Mouse (Mus musculus) forebrain, embryonic 14.5 days (tissue): Measurements from ENCODE around the gene Cox7b2. TPM values are rescaled to one million over a fixed set of nuclear protein-coding genes. Genes with fewer than 3 reads are reported as not detected.

Experiments
- ATAC-seq: fragments of 200-750 bp; cut with Nextera tagmentation; 2 replicates; pipeline ENCODE4 v1.8.0; 2017; ENCODE audit warnings: mild to moderate bottlenecking, moderate library complexity
- DNase-seq: peaks from one replicate; pipeline ENCODE4 v3.0.0-alpha.2; 2015; ENCODE audit warnings: low spot score
- H3K27ac ChIP-seq: fragments of 300-500 bp; sonication (generic); 2 replicates; pipeline ENCODE4 v1.5.1; 2014; ENCODE audit warnings: low read depth, mild to moderate bottlenecking, control low read depth, low read length, moderate library complexity
- H3K27me3 ChIP-seq: fragments of 300-500 bp; sonication (generic); replicated peaks from 2 replicates; pipeline ENCODE4 v1.6.1; 2014; ENCODE audit warnings: low read length, control low read depth, mixed read lengths; ENCODE audit not compliant: control insufficient read depth, insufficient read depth
- H3K36me3 ChIP-seq: fragments of 300-500 bp; sonication (generic); 2 replicates; pipeline ENCODE4 v1.6.1; 2014; ENCODE audit warnings: low read length, control low read depth; ENCODE audit not compliant: control insufficient read depth, insufficient read depth
- H3K4me1 ChIP-seq: fragments of 300-500 bp; sonication (generic); 2 replicates; pipeline ENCODE4 v1.6.1; 2014; ENCODE audit warnings: antibody characterized with exemption, low read length, control low read depth; ENCODE audit not compliant: control insufficient read depth, insufficient read depth
- H3K4me2 ChIP-seq: fragments of 300-500 bp; sonication (generic); 2 replicates; pipeline ENCODE4 v1.6.1; 2014; ENCODE audit warnings: mild to moderate bottlenecking, control low read depth, low read length
- H3K4me3 ChIP-seq: fragments of 300-500 bp; sonication (generic); 2 replicates; pipeline ENCODE4 v1.5.1; 2014; ENCODE audit warnings: low read depth, low read length, control low read depth
- H3K9ac ChIP-seq: fragments of 300-500 bp; sonication (generic); 2 replicates; pipeline ENCODE4 v1.6.1; 2014; ENCODE audit warnings: mild to moderate bottlenecking, low read length, control low read depth, moderate library complexity
- H3K9me3 ChIP-seq: fragments of 300-500 bp; sonication (generic); replicated peaks from 2 replicates; pipeline ENCODE4 v1.6.1; 2016; ENCODE audit warnings: low read length, control low read depth, mixed read lengths; ENCODE audit not compliant: control insufficient read depth
- WGBS: fragments of 180-500 bp; shearing (Covaris S2); extraction: QIAGEN DNeasy Blood & Tissue Kit; methylation state at CpG from one replicate; pipeline ENCODE4 v1.1.7; 2014; 5-methylcytosine and 5-hydroxymethylcytosine counted together
- polyA plus RNA-seq: library from polyadenylated mRNA; unstranded; fragments of >200 nt; fragmentation: Nextera tagmentation; extraction: Ambion mirVana; gene quantifications from 2 replicates; pipeline ENCODE4 v1.2.1, GENCODE M21; 2014

The Cox7b2 gene
- polyA plus RNA-seq, 1 experiment from 2014 or later = 0.36 TPM

DNA sequence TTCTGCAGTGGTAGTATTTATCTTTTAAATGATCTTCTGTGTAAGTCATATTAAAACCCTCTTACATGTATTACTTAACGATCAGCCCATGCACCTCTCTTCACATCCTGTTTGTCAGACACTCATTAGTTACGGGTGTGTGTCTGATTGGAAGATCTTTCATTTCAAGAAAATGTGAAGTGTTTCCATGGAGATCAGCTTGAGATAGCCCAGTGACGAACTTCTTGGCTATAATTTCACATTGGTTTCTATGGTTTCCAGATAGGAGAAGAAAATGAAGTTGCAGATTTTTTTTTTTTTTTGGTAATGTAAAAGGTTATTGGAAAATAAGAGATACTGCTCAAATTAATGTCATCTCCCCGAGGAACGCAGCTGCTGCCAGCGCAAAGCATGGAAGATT, 107.8 kb downstream of the Cox7b2 start:
- Histone ChIP-seq H3K9ac (no peak overlapping the region), H3K27me3 (no peaks in the 10 kb centered on the region), H3K4me1 (no peaks in the 10 kb centered on the region; the same call in 1 of the 2 replicates), H3K36me3 (no peaks in the 10 kb centered on the region), H3K27ac (no peak overlapping the region), H3K4me3 (no peak overlapping the region), H3K9me3 (no peaks in the 10 kb centered on the region), H3K4me2 (no peak overlapping the region)
- DNase-seq (peak; percentile 72), ATAC-seq (peak; percentile 46; the same call in 1 of the 2 replicates)
- WGBS = 65% methylated on average over 6 of the region's 6 CpGs

Other genes starting within 250 kb of the Cox7b2 start
- gene Gabrb1, start 109.9 kb upstream of the Cox7b2 start, polyA plus RNA-seq = 8.5 and 17.5 TPM in 2 replicates
- 13.2 and 17.4 TPM in 2 replicates for gene Gabra4, start 110.1 kb upstream of the Cox7b2 start, polyA plus RNA-seq